ENCODE assay signal across 12 mouse cellular contexts in the genomic region with DNA sequence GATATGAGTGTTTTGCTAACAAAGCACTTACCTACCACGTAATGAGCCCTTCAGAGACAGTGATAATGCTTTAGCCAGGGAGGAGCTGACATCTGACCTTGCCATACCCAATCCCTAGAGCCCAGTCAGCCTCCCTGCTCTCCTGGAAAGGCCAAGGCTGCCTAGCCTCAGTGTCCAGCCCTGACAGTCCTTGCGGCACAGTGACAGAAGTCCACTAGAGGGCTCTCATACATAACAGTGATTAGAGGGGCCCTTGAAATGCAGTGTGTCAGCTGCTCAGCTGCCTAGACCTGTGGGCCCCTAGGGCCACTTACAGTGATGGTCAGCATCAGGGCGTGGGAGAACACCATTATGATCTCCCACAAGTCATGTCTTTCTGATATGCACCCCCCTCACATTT. TPM values are rescaled to one million over a fixed set of nuclear protein-coding genes. Genes with fewer than 3 reads are reported as not detected.
DNase-seq lines count a peak whose midpoint lies in the region; ATAC-seq and TF ChIP-seq lines count a peak whose summit lies in the region.
"Had no signal": no experiment of that assay in that cellular context is flagged by ENCODE, and none has a peak within 500 bp of the region (broad histone marks: within the 10 kb centered on the region; RNA-seq: fewer than 3 reads in every experiment).

No protein-coding gene starts in this region.

- ATAC-seq in heart, postnatal 0 days (ENCODE audit: insufficient read depth, low read depth) = no peak
- no peak for ATAC-seq in heart, embryonic 12.5 days (ENCODE audit: insufficient number of reproducible peaks, low FRiP score)
- ATAC-seq in inflammation-experienced regulatory T-cells, adult 6 months = no peak

- WGBS in heart, postnatal 0 days = 20% methylated on average over 3 of the region's 3 CpGs
- WGBS in heart, embryonic 12.5 days = 26% methylated on average over 3 of the region's 3 CpGs

- TF ChIP-seq EP300 in heart, postnatal 0 days (IDR thresholded peaks at IDR 0.05; ENCODE audit: low read depth) = no peak

- no peaks in the 10 kb centered on the region for H3K36me3 ChIP-seq in heart, postnatal 0 days (replicated peaks; ENCODE audit: control insufficient read depth, insufficient read depth, low read length)
- H3K36me3 ChIP-seq in heart, embryonic 12.5 days = no peaks in the 10 kb centered on the region
- no peaks in the 10 kb centered on the region for H3K36me3 ChIP-seq in testis, adult 2 months (ENCODE audit: control insufficient read depth, insufficient read depth, low read length)
- H3K36me3 ChIP-seq: forebrain, embryonic 10.5 days; neural tube, embryonic 13.5 days had no signal

- no peak overlapping the region for H3K9ac ChIP-seq in heart, postnatal 0 days (replicated peaks; ENCODE audit: low read depth, low read length)
- H3K9ac ChIP-seq in heart, embryonic 12.5 days = no peak overlapping the region
- H3K9ac ChIP-seq: hindbrain, embryonic 14.5 days; neural tube, embryonic 13.5 days had no signal

- no peaks in the 10 kb centered on the region for H3K27me3 ChIP-seq in heart, postnatal 0 days (ENCODE audit: control insufficient read depth, insufficient read depth, low read length)
- no peaks in the 10 kb centered on the region for H3K27me3 ChIP-seq in heart, embryonic 12.5 days (replicated peaks)
- no peaks in the 10 kb centered on the region for H3K27me3 ChIP-seq in testis, adult 2 months (ENCODE audit: control insufficient read depth, insufficient read depth, low read length)
- H3K27me3 ChIP-seq: neural tube, embryonic 13.5 days had no signal

- peak; percentile 13 for DNase-seq in heart, postnatal 0 days (ENCODE audit: low spot score)
- DNase-seq in testis, postnatal 14 days (ENCODE audit: low spot score) = no peak
- DNase-seq in embryo, embryonic 11 days = peak; percentile 47
- DNase-seq in urinary bladder, adult 18-20 months (ENCODE audit: low spot score in 2 of 2) = no peak
- no peak for DNase-seq in thymus, postnatal 36 days
- DNase-seq: thymus, adult 2 months had no signal

- no peak overlapping the region for H3K27ac ChIP-seq in heart, postnatal 0 days (ENCODE audit: low read depth)
- H3K27ac ChIP-seq in heart, embryonic 12.5 days (ENCODE audit: poor library complexity, severe bottlenecking) = no peak overlapping the region
- H3K27ac ChIP-seq in testis, adult 2 months (ENCODE audit: control insufficient read depth, insufficient read depth, low read depth, low read length) = no peak overlapping the region
- H3K27ac ChIP-seq: forebrain, embryonic 10.5 days; hindbrain, embryonic 14.5 days; neural tube, embryonic 13.5 days had no signal

- no peak for TF ChIP-seq POLR2A in testis, adult 2 months (IDR thresholded peaks at IDR 0.05; ENCODE audit: control insufficient read depth, low read depth, low read length)

- no peak overlapping the region for H3K4me3 ChIP-seq in heart, postnatal 0 days (ENCODE audit: low read depth, low read length)
- H3K4me3 ChIP-seq in heart, embryonic 12.5 days = no peak overlapping the region
- H3K4me3 ChIP-seq in testis, adult 2 months (ENCODE audit: control insufficient read depth, low read depth, low read length) = no peak overlapping the region
- H3K4me3 ChIP-seq: forebrain, embryonic 10.5 days; neural tube, embryonic 13.5 days had no signal

- TF ChIP-seq CTCF in heart, postnatal 0 days (IDR thresholded peaks at IDR 0.05; ENCODE audit: low read depth) = peak; percentile 46
- peak; percentile 27; the same call in 1 of the 2 replicates for TF ChIP-seq CTCF in testis, adult 2 months (IDR thresholded peaks at IDR 0.05; ENCODE audit: control insufficient read depth, insufficient read depth, insufficient replicate concordance, low read depth, low read length)

- H3K4me2 ChIP-seq in heart, postnatal 0 days (ENCODE audit: low read depth, low read length) = no peak overlapping the region
- no peak overlapping the region for H3K4me2 ChIP-seq in heart, embryonic 12.5 days
- H3K4me2 ChIP-seq: hindbrain, embryonic 14.5 days; neural tube, embryonic 13.5 days had no signal

- no peaks in the 10 kb centered on the region for H3K9me3 ChIP-seq in heart, postnatal 0 days (replicated peaks; ENCODE audit: control insufficient read depth, low read length)
- H3K9me3 ChIP-seq in heart, embryonic 12.5 days (replicated peaks) = no peaks in the 10 kb centered on the region

- H3K4me1 ChIP-seq in heart, postnatal 0 days (ENCODE audit: control insufficient read depth, insufficient read depth) = no peaks in the 10 kb centered on the region
- no peaks in the 10 kb centered on the region for H3K4me1 ChIP-seq in heart, embryonic 12.5 days (replicated peaks)
- H3K4me1 ChIP-seq in testis, adult 2 months (ENCODE audit: control insufficient read depth, insufficient read depth, low read length) = no peaks in the 10 kb centered on the region
- H3K4me1 ChIP-seq: forebrain, embryonic 10.5 days; neural tube, embryonic 13.5 days had no signal

RNA-seq across cellular contexts. Expression of a gene that starts 33.2 kb away (rescaled TPM):
- not detected in 2 replicates for total RNA-seq in heart, postnatal 0 days (2014; rRNA removed; ENCODE audit: low replicate concordance)
- not detected in 2 replicates for polyA plus RNA-seq in heart, postnatal 0 days (2015; fragmentation: Nextera tagmentation; extraction: Ambion mirVana)
- not detected in 2 replicates for polyA plus RNA-seq in heart, embryonic 12.5 days (2016; fragmentation: Nextera tagmentation; extraction: Ambion mirVana)
- polyA plus RNA-seq in testis, adult 2 months (2012; rRNA removed) = not detected in 2 replicates
- polyA plus RNA-seq in inflammation-experienced regulatory T-cells, adult 6 months (2017; shearing (Covaris generic)) = not detected
- polyA plus RNA-seq: forebrain, embryonic 10.5 days; hindbrain, embryonic 14.5 days; neural tube, embryonic 13.5 days had no signal

RNA-seq across cellular contexts. Expression of a gene that starts 42.0 kb away (rescaled TPM):
- total RNA-seq in heart, postnatal 0 days (2014; rRNA removed; ENCODE audit: low replicate concordance) = 3.1 and 4.0 TPM in 2 replicates
- 2.0 and 2.2 TPM in 2 replicates for polyA plus RNA-seq in heart, postnatal 0 days (2015; fragmentation: Nextera tagmentation; extraction: Ambion mirVana)
- 2.7 and 2.8 TPM in 2 replicates for polyA plus RNA-seq in heart, embryonic 12.5 days (2016; fragmentation: Nextera tagmentation; extraction: Ambion mirVana)
- polyA plus RNA-seq in testis, adult 2 months (2012; rRNA removed) = 5.4 and 7.2 TPM in 2 replicates
- polyA plus RNA-seq in inflammation-experienced regulatory T-cells, adult 6 months (2017; shearing (Covaris generic)) = 10 to 100 TPM; 29.3 to 32.2 (median 30.3) TPM

Comparison
In these comparisons a context has a peak if more than half of its experiments do, and no peak if none do; other contexts are left out.
1. DNase-seq: peak in heart, postnatal 0 days (single experiment) and embryo, embryonic 11 days (single experiment); none in testis, postnatal 14 days (single experiment), urinary bladder, adult 18-20 months (0 of 2) and thymus, postnatal 36 days (0 of 2).